Mouse (Mus musculus): ENCODE measurements at regions not wholly inside any gene's neighbourhood (a gene's known extent, or its start where the extent isn't known, plus 50 kb on each side); places are given as distances from the start of the nearest gene placed in this dataset.

- H3K4me1 ChIP-seq = peaks cover 11% of the 10 kb centered on the region
- H3K4me2 ChIP-seq = no peak overlapping the region
- H3K9me3 ChIP-seq = no peaks in the 10 kb centered on the region
- no peak overlapping the region for H3K4me3 ChIP-seq (replicated peaks)
- no peak overlapping the region for H3K9ac ChIP-seq
- H3K27ac ChIP-seq = no peak overlapping the region
- ATAC-seq (ENCODE audit: low FRiP score) = no peak
- 86% methylated on average over 4 of the region's 4 CpGs for WGBS
- no peaks in the 10 kb centered on the region for H3K36me3 ChIP-seq (replicated peaks)
- H3K27me3 ChIP-seq = 0 out of 2 replicates have a peak, but pooled peaks cover 4% of the 10 kb centered on the region
Observed at GRCm38 (mm10) chr6:52472008-52472407, 158.7 kb downstream of the Evx1 start.

- H3K27ac ChIP-seq = no peak overlapping the region
- H3K9me3 ChIP-seq = no peaks in the 10 kb centered on the region
- no peak overlapping the region for H3K9ac ChIP-seq
- H3K4me1 ChIP-seq = peaks cover 11% of the 10 kb centered on the region
- WGBS = 51% methylated on average over 12 of the region's 12 CpGs
- no peaks in the 10 kb centered on the region for H3K36me3 ChIP-seq (replicated peaks)
- H3K4me3 ChIP-seq (replicated peaks) = no peak overlapping the region
- H3K4me2 ChIP-seq = no peak overlapping the region
- H3K27me3 ChIP-seq = 0 out of 2 replicates have a peak, but pooled peaks cover 4% of the 10 kb centered on the region
- ATAC-seq (ENCODE audit: low FRiP score) = no peak; the same call in 1 of the 2 replicates
Observed at GRCm38 (mm10) chr6:52473042-52473589, 159.8 kb downstream of the Evx1 start.

- Histone ChIP-seq H3K4me3 (replicated peaks) (no peak overlapping the region), H3K27ac (no peak overlapping the region; the same call in 1 of the 2 replicates), H3K27me3 (0 out of 2 replicates have a peak, but pooled peaks cover 8% of the 10 kb centered on the region), H3K9me3 (no peaks in the 10 kb centered on the region), H3K4me2 (no peak overlapping the region), H3K36me3 (replicated peaks) (no peaks in the 10 kb centered on the region), H3K9ac (no peak overlapping the region), H3K4me1 (peaks cover 11% of the 10 kb centered on the region)
- 47% methylated on average over 11 of the region's 11 CpGs for WGBS
- no peak for ATAC-seq (ENCODE audit: low FRiP score)
Observed at GRCm38 (mm10) chr6:52473924-52474323, 160.6 kb downstream of the Evx1 start.

GRCm38 (mm10) chr6:52475676-52476075, 162.4 kb downstream of the Evx1 start:
- no peaks in the 10 kb centered on the region for H3K36me3 ChIP-seq (replicated peaks)
- no peak overlapping the region for H3K27ac ChIP-seq
- H3K9me3 ChIP-seq = no peaks in the 10 kb centered on the region
- H3K9ac ChIP-seq = no peak overlapping the region
- H3K4me2 ChIP-seq = no peak overlapping the region
- H3K4me1 ChIP-seq = peaks cover 11% of the 10 kb centered on the region
- 90% methylated on average over 8 of the region's 8 CpGs for WGBS
- no peak for ATAC-seq (ENCODE audit: low FRiP score)
- H3K4me3 ChIP-seq (replicated peaks) = no peak overlapping the region
- H3K27me3 ChIP-seq = 0 out of 2 replicates have a peak, but pooled peaks cover 9% of the 10 kb centered on the region

GRCm38 (mm10) chr6:52476907-52477306, 163.3 kb downstream of the Hibadh start:
- no peak for ATAC-seq (ENCODE audit: low FRiP score)

GRCm38 (mm10) chr6:52477380-52477779, 162.8 kb downstream of the Hibadh start:
- Histone ChIP-seq H3K9ac (no peak overlapping the region), H3K4me1 (peaks cover 11% of the 10 kb centered on the region), H3K27me3 (peaks cover 21% of the 10 kb centered on the region; the same call in 1 of the 2 replicates), H3K9me3 (no peaks in the 10 kb centered on the region), H3K27ac (no peak overlapping the region), H3K4me2 (no peak overlapping the region), H3K4me3 (replicated peaks) (no peak overlapping the region), H3K36me3 (replicated peaks) (no peaks in the 10 kb centered on the region)
- 86% methylated on average over 7 of the region's 7 CpGs for WGBS
- no peak for ATAC-seq (ENCODE audit: low FRiP score)

More at GRCm38 (mm10) chr6:52476907-52477306, 163.3 kb downstream of the Hibadh start:
- Histone ChIP-seq H3K36me3 (replicated peaks) (no peaks in the 10 kb centered on the region), H3K9me3 (no peaks in the 10 kb centered on the region), H3K27ac (no peak overlapping the region), H3K4me2 (no peak overlapping the region), H3K9ac (no peak overlapping the region), H3K27me3 (peaks cover 16% of the 10 kb centered on the region; the same call in 1 of the 2 replicates), H3K4me1 (peaks cover 11% of the 10 kb centered on the region), H3K4me3 (replicated peaks) (no peak overlapping the region)
- 77% methylated on average over 7 of the region's 7 CpGs for WGBS

GRCm38 (mm10) chr6:52478624-52479023, 161.6 kb downstream of the Hibadh start:
- ATAC-seq (ENCODE audit: low FRiP score) = no peak
- H3K4me1 ChIP-seq = peaks cover 5% of the 10 kb centered on the region
- no peaks in the 10 kb centered on the region for H3K9me3 ChIP-seq
- WGBS = 87% methylated on average over 2 of the region's 2 CpGs
- H3K27me3 ChIP-seq = peaks cover 27% of the 10 kb centered on the region
- H3K4me2 ChIP-seq = no peak overlapping the region
- no peak overlapping the region for H3K4me3 ChIP-seq (replicated peaks)
- H3K9ac ChIP-seq = no peak overlapping the region
- no peak overlapping the region for H3K27ac ChIP-seq
- H3K36me3 ChIP-seq (replicated peaks) = no peaks in the 10 kb centered on the region

- H3K9ac ChIP-seq = no peak overlapping the region
- peaks cover under 1% of the 10 kb centered on the region for H3K4me1 ChIP-seq
- no peak overlapping the region for H3K27ac ChIP-seq
- H3K4me2 ChIP-seq = no peak overlapping the region
- no peak overlapping the region for H3K4me3 ChIP-seq (replicated peaks)
- no peak for ATAC-seq (ENCODE audit: low FRiP score)
- H3K36me3 ChIP-seq (replicated peaks) = no peaks in the 10 kb centered on the region
- H3K9me3 ChIP-seq = no peaks in the 10 kb centered on the region
- H3K27me3 ChIP-seq = peaks cover 27% of the 10 kb centered on the region
- WGBS = 88% methylated on average over 12 of the region's 12 CpGs
Observed at GRCm38 (mm10) chr6:52479200-52479599, 161.0 kb downstream of the Hibadh start.

- Histone ChIP-seq H3K4me3 (replicated peaks) (no peak overlapping the region), H3K4me2 (no peak overlapping the region), H3K9me3 (no peaks in the 10 kb centered on the region), H3K36me3 (replicated peaks) (no peaks in the 10 kb centered on the region), H3K27me3 (peaks cover 39% of the 10 kb centered on the region), H3K9ac (no peak overlapping the region), H3K4me1 (peaks cover 7% of the 10 kb centered on the region), H3K27ac (no peak overlapping the region)
- WGBS = 82% methylated on average over 7 of the region's 7 CpGs
- no peak for ATAC-seq (ENCODE audit: low FRiP score)
Observed at GRCm38 (mm10) chr6:52481975-52482374, 158.2 kb downstream of the Hibadh start.

- Histone ChIP-seq H3K9me3 (no peaks in the 10 kb centered on the region), H3K4me2 (no peak overlapping the region), H3K9ac (no peak overlapping the region), H3K27me3 (peaks cover 30% of the 10 kb centered on the region), H3K4me3 (replicated peaks) (no peak overlapping the region), H3K27ac (no peak overlapping the region), H3K36me3 (replicated peaks) (no peaks in the 10 kb centered on the region), H3K4me1 (peaks cover 7% of the 10 kb centered on the region)
- WGBS = 63% methylated on average over 9 of the region's 9 CpGs
- no peak for ATAC-seq (ENCODE audit: low FRiP score)
Observed at GRCm38 (mm10) chr6:52486146-52486545, 154.0 kb downstream of the Hibadh start.

- Histone ChIP-seq H3K36me3 (replicated peaks) (no peaks in the 10 kb centered on the region), H3K9me3 (no peaks in the 10 kb centered on the region), H3K27ac (no peak overlapping the region), H3K4me3 (replicated peaks) (no peak overlapping the region), H3K4me2 (no peak overlapping the region), H3K27me3 (peaks cover 28% of the 10 kb centered on the region), H3K4me1 (peaks cover 7% of the 10 kb centered on the region), H3K9ac (no peak overlapping the region)
- WGBS = 84% methylated on average over 4 of the region's 4 CpGs
- ATAC-seq (ENCODE audit: low FRiP score) = no peak
Observed at GRCm38 (mm10) chr6:52486655-52487054, 153.5 kb downstream of the Hibadh start.

- Histone ChIP-seq H3K4me3 (replicated peaks) (no peak overlapping the region), H3K9ac (no peak overlapping the region), H3K36me3 (replicated peaks) (no peaks in the 10 kb centered on the region), H3K4me1 (peaks cover 7% of the 10 kb centered on the region), H3K27me3 (peaks cover 17% of the 10 kb centered on the region), H3K4me2 (no peak overlapping the region), H3K9me3 (no peaks in the 10 kb centered on the region), H3K27ac (no peak overlapping the region)
- WGBS = 88% methylated on average over 5 of the region's 5 CpGs
- no peak for ATAC-seq (ENCODE audit: low FRiP score)
Observed at GRCm38 (mm10) chr6:52487861-52488260, 152.3 kb downstream of the Hibadh start.

GRCm38 (mm10) chr6:52490264-52490775, 149.9 kb downstream of the Hibadh start:
- no peak overlapping the region for H3K27ac ChIP-seq
- no peak overlapping the region for H3K9ac ChIP-seq
- H3K27me3 ChIP-seq = peaks cover 12% of the 10 kb centered on the region
- no peak overlapping the region for H3K4me3 ChIP-seq (replicated peaks)
- no peaks in the 10 kb centered on the region for H3K4me1 ChIP-seq
- H3K4me2 ChIP-seq = no peak overlapping the region
- WGBS = 77% methylated on average over 14 of the region's 14 CpGs
- no peak for ATAC-seq (ENCODE audit: low FRiP score)
- H3K9me3 ChIP-seq = no peaks in the 10 kb centered on the region
- no peaks in the 10 kb centered on the region for H3K36me3 ChIP-seq (replicated peaks)

All from forebrain, embryonic 12.5 days (tissue).